Mouse (Mus musculus) heart, postnatal 0 days (tissue): Measurements from ENCODE around the gene Elk4.

Source experiments
- CTCF ChIP-seq: IDR thresholded peaks from 2 replicates; pipeline ENCODE4 v1.5.1; 2016; ENCODE audit warnings: antibody characterized with exemption, control low read depth, low read depth
- EP300 ChIP-seq: IDR thresholded peaks from 2 replicates; pipeline ENCODE4 v1.6.1; 2016; ENCODE audit warnings: antibody characterized with exemption, low read depth

DNA sequence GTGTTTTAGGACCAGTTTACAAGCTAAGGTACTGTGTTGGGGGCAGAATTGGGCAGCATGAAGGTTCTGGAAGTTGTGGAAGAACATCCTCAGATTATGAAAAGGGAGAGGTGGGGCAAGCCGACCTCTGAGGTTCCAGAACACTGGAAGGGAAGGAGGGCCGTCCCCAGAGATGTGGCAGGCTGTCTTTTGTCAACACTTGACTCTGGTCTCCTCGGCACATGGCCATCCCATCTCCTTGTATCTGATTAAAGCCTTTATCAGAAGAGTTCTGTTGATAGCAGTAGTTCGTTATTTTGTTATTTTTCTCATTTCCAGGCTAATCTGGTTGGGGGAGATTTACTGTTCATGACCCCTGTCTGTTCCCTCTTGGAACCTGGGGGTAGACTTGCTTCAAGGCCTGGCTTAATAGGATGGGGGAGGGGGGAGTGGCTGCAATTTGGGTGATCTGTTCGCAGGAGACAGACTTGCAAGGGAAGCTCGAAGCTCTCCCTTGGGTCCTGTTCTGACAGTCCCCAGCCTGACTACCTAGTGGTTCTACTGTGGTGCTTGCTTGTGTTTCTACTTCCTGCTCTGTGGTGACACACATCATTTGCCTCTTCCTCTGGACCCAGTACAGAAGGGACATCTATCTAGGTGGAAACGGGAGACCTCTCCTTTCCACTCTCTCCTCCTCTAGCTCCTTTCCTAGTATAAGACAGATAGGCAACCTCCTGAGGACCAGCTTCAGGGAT lies 52.8 kb downstream of the Elk4 start:
- TF ChIP-seq CTCF (no peak), EP300 (no peak)
